Comparison of ENCODE assay signal across 8 mouse cellular contexts in genomic region chr3:87618240-87618639, GRCm38 (mm10). TPM values are rescaled to one million over a fixed set of nuclear protein-coding genes. Genes with fewer than 3 reads are reported as not detected.
DNase-seq lines count a peak whose midpoint lies in the region; ATAC-seq and TF ChIP-seq lines count a peak whose summit lies in the region.

No protein-coding gene starts in this region.

- intact Hi-C loops in heart, postnatal 25 days (cut with DNase I): no loop called here

- no peak overlapping the region for H3K27ac ChIP-seq in heart, embryonic 16.5 days (ENCODE audit: low read length)
- H3K27ac ChIP-seq in MEL (ENCODE audit: control insufficient read depth, low read depth, low read length): no peak overlapping the region
- 0 out of 2 replicates have a peak overlapping the region, but pooled peaks have one; percentile 89 for H3K27ac ChIP-seq in hindbrain, embryonic 12.5 days
- peak overlapping the region; percentile 93 for H3K27ac ChIP-seq in midbrain, embryonic 12.5 days (replicated peaks)

- H3K4me3 ChIP-seq in heart, embryonic 16.5 days (ENCODE audit: low read length): peak overlapping the region; percentile 79
- peak overlapping the region; percentile 76 to 99 for H3K4me3 ChIP-seq in MEL (ENCODE audit: control insufficient read depth in 1 of 2, insufficient read depth in 1 of 2, low read depth in 2 of 2, low read length in 2 of 2)
- H3K4me3 ChIP-seq in hindbrain, embryonic 12.5 days: peak overlapping the region; percentile 59
- H3K4me3 ChIP-seq in midbrain, embryonic 12.5 days: peak overlapping the region; percentile 78

- no peak for TF ChIP-seq RAD21 in MEL (IDR thresholded peaks at IDR 0.05; ENCODE audit: low read depth, low read length)

- H3K9me3 ChIP-seq in heart, embryonic 16.5 days (replicated peaks; ENCODE audit: control insufficient read depth, low read length): no peaks in the 10 kb centered on the region
- H3K9me3 ChIP-seq in MEL (replicated peaks; ENCODE audit: insufficient read depth, low read length): no peaks in the 10 kb centered on the region
- no peaks in the 10 kb centered on the region for H3K9me3 ChIP-seq in hindbrain, embryonic 12.5 days (replicated peaks)
- H3K9me3 ChIP-seq in midbrain, embryonic 12.5 days: no peaks in the 10 kb centered on the region

- peaks cover 2% of the 10 kb centered on the region; the same call in 1 of the 2 replicates for H3K79me2 ChIP-seq in MEL (ENCODE audit: control insufficient read depth, insufficient read depth, low read length, poor library complexity)

- no peak for TF ChIP-seq POLR2A in MEL (IDR thresholded peaks at IDR 0.05; ENCODE audit: control insufficient read depth in 1 of 2, insufficient read depth in 1 of 2, low read depth in 1 of 2, low read length in 2 of 2, poor library complexity in 1 of 2)

- no peak for TF ChIP-seq EP300 in MEL (IDR thresholded peaks at IDR 0.05; ENCODE audit: low read depth in 1 of 2, low read length in 2 of 2)

- WGBS in heart, embryonic 16.5 days: 1% methylated on average over 3 of the region's 3 CpGs
- WGBS in hindbrain, embryonic 12.5 days: 8% methylated on average over 3 of the region's 3 CpGs
- WGBS in midbrain, embryonic 12.5 days: 5% methylated on average over 3 of the region's 3 CpGs

- no peak for DNase-seq in heart, postnatal 25 days (ENCODE audit: low spot score)
- DNase-seq in MEL (ENCODE audit: low read depth, low spot score): peak; percentile 28
- DNase-seq in urinary bladder, postnatal 4 days (ENCODE audit: low spot score in 2 of 2): no peak
- no peak for DNase-seq in urinary bladder, postnatal 10 days (ENCODE audit: low spot score)
- no peak for DNase-seq in urinary bladder, adult 18-20 months (ENCODE audit: low spot score in 2 of 2)

- H3K9ac ChIP-seq in heart, embryonic 16.5 days (ENCODE audit: low read length): peak overlapping the region; percentile 89
- no peak overlapping the region for H3K9ac ChIP-seq in MEL (ENCODE audit: control insufficient read depth, low read depth, low read length, poor library complexity, severe bottlenecking)
- H3K9ac ChIP-seq in hindbrain, embryonic 12.5 days: peak overlapping the region; percentile 79
- H3K9ac ChIP-seq in midbrain, embryonic 12.5 days (replicated peaks): peak overlapping the region; percentile 88

- H3K4me2 ChIP-seq in heart, embryonic 16.5 days (ENCODE audit: low read depth, low read length): peak overlapping the region; percentile 80
- peak overlapping the region; percentile 99 for H3K4me2 ChIP-seq in hindbrain, embryonic 12.5 days (replicated peaks)
- peak overlapping the region; percentile 97 for H3K4me2 ChIP-seq in midbrain, embryonic 12.5 days (replicated peaks)

- ATAC-seq in heart, embryonic 16.5 days (replicated peaks; ENCODE audit: extremely low read depth, insufficient read depth, low FRiP score): no peak
- ATAC-seq in hindbrain, embryonic 12.5 days (ENCODE audit: low FRiP score): no peak
- no peak for ATAC-seq in midbrain, embryonic 12.5 days (ENCODE audit: low FRiP score, low read depth)

- no peak for TF ChIP-seq CTCF in MEL (IDR thresholded peaks at IDR 0.05 in 2 of 3, conservative IDR thresholded peaks at IDR 0.05 in 1 of 3; ENCODE audit: control insufficient read depth in 1 of 3, insufficient read depth in 1 of 3, low read depth in 2 of 3, low read length in 3 of 3, poor library complexity in 1 of 3, severe bottlenecking in 1 of 3)

- H3K4me1 ChIP-seq in heart, embryonic 16.5 days (ENCODE audit: control insufficient read depth, insufficient read depth, low read length): peaks cover 22% of the 10 kb centered on the region
- peaks cover 0 to 21% of the 10 kb centered on the region in 2 experiments; a peak in 3 of 4 replicates for H3K4me1 ChIP-seq in MEL (ENCODE audit: control insufficient read depth in 1 of 2, insufficient read depth in 2 of 2, low read length in 2 of 2)
- peaks cover 35% of the 10 kb centered on the region for H3K4me1 ChIP-seq in hindbrain, embryonic 12.5 days
- peaks cover 40% of the 10 kb centered on the region for H3K4me1 ChIP-seq in midbrain, embryonic 12.5 days

- H3K27me3 ChIP-seq in heart, embryonic 16.5 days (ENCODE audit: control insufficient read depth, insufficient read depth, low read length): no peaks in the 10 kb centered on the region
- H3K27me3 ChIP-seq in MEL (ENCODE audit: control insufficient read depth in 1 of 2, insufficient read depth in 2 of 2, low read length in 2 of 2): no peaks in the 10 kb centered on the region
- no peaks in the 10 kb centered on the region for H3K27me3 ChIP-seq in hindbrain, embryonic 12.5 days
- H3K27me3 ChIP-seq in midbrain, embryonic 12.5 days: no peaks in the 10 kb centered on the region

- no peaks in the 10 kb centered on the region for H3K36me3 ChIP-seq in heart, embryonic 16.5 days (ENCODE audit: control insufficient read depth, insufficient read depth)
- peaks cover 0 to 7% of the 10 kb centered on the region in 2 experiments; a peak in 2 of 4 replicates for H3K36me3 ChIP-seq in MEL (ENCODE audit: control insufficient read depth in 1 of 2, insufficient read depth in 2 of 2, low read length in 2 of 2)
- no peaks in the 10 kb centered on the region for H3K36me3 ChIP-seq in hindbrain, embryonic 12.5 days
- H3K36me3 ChIP-seq in midbrain, embryonic 12.5 days: no peaks in the 10 kb centered on the region

TF ChIP-seq in MEL, 35 proteins besides CTCF, POLR2A, EP300 and RAD21:
- 0 out of 2 replicates have a peak, but pooled peaks have one; percentile 7 for TF ChIP-seq MXI1 (IDR thresholded peaks at IDR 0.05; ENCODE audit: low read depth, low read length)
- no peak for TF ChIP-seq MEF2A (IDR thresholded peaks at IDR 0.05; ENCODE audit: extremely low read depth, insufficient replicate concordance, low read depth, low read length, poor library complexity, severe bottlenecking)
- TF ChIP-seq USF2 (IDR thresholded peaks at IDR 0.05; ENCODE audit: borderline replicate concordance in 1 of 2, insufficient read depth in 1 of 2, low read depth in 1 of 2, low read length in 2 of 2): no peak
- TF ChIP-seq MYB (IDR thresholded peaks at IDR 0.05; ENCODE audit: low read depth, low read length): no peak
- TF ChIP-seq USF1 (IDR thresholded peaks at IDR 0.05; ENCODE audit: low read depth, low read length): no peak
- TF ChIP-seq HCFC1 (IDR thresholded peaks at IDR 0.05; ENCODE audit: low read depth, low read length): no peak
- TF ChIP-seq ZKSCAN1 (IDR thresholded peaks at IDR 0.05; ENCODE audit: low read depth, low read length): no peak
- no peak for TF ChIP-seq POLR2AphosphoS5 (IDR thresholded peaks at IDR 0.05; ENCODE audit: borderline replicate concordance, low read depth, low read length)
- TF ChIP-seq MYC (IDR thresholded peaks at IDR 0.05; ENCODE audit: low read depth, low read length): no peak
- TF ChIP-seq SIN3A (IDR thresholded peaks at IDR 0.05; ENCODE audit: low read length): peak; percentile 36; the same call in 1 of the 2 replicates
- TF ChIP-seq RCOR1 (IDR thresholded peaks at IDR 0.05; ENCODE audit: low read depth, low read length): peak; percentile 97
- TF ChIP-seq MAZ (IDR thresholded peaks at IDR 0.05; ENCODE audit: low read depth, low read length): no peak; the same call in 1 of the 2 replicates
- no peak for TF ChIP-seq CHD2 (IDR thresholded peaks at IDR 0.05; ENCODE audit: low read length)
- TF ChIP-seq ZMIZ1 (IDR thresholded peaks at IDR 0.05; ENCODE audit: low read depth, low read length): no peak
- no peak for TF ChIP-seq MAX (IDR thresholded peaks at IDR 0.05; ENCODE audit: low read length)
- no peak for TF ChIP-seq ETS1 (IDR thresholded peaks at IDR 0.05; ENCODE audit: low read depth, low read length)
- no peak for TF ChIP-seq UBTF (IDR thresholded peaks at IDR 0.05; ENCODE audit: borderline replicate concordance, insufficient read depth, low read depth, low read length)
- no peak for TF ChIP-seq CHD1 (IDR thresholded peaks at IDR 0.05; ENCODE audit: low read depth, low read length)
- peak; percentile 18; the same call in 1 of the 2 replicates for TF ChIP-seq GATA1 (IDR thresholded peaks at IDR 0.05; ENCODE audit: low read depth, low read length)
- TF ChIP-seq TBP (IDR thresholded peaks at IDR 0.05; ENCODE audit: low read depth, low read length): no peak

RNA-seq across cellular contexts. Expression of gene Arhgef11, which starts 0.9 kb away (rescaled TPM):
- 7.6 and 10.0 TPM in 2 replicates for polyA plus RNA-seq in heart, embryonic 16.5 days (2015; fragmentation: Nextera tagmentation; extraction: Ambion mirVana)
- 10 to 100 TPM; 19.4 to 19.9 TPM for total RNA-seq in heart, postnatal 25 days (2021)
- 2.0 and 2.3 TPM in 2 replicates for total RNA-seq in MEL (2012; rRNA removed)
- 1 to 10 TPM in 1 of 2 experiments, not detected in 1; 4.9 TPM for polyA plus RNA-seq in MEL (2012; ENCODE audit: insufficient read depth in 1 of 2, insufficient read length in 2 of 2, low read depth in 1 of 2, low replicate concordance in 2 of 2, missing spikeins in 1 of 2)
- 28.0 and 29.2 TPM in 2 replicates for polyA plus RNA-seq in hindbrain, embryonic 12.5 days (2016; fragmentation: Nextera tagmentation; extraction: Ambion mirVana)
- 28.7 and 29.1 TPM in 2 replicates for polyA plus RNA-seq in midbrain, embryonic 12.5 days (2016; fragmentation: Nextera tagmentation; extraction: Ambion mirVana)

Comparison
In these comparisons a context has a peak if more than half of its experiments do, and no peak if none do; other contexts are left out.
1. H3K27ac ChIP-seq: peak in hindbrain, embryonic 12.5 days (single experiment) and midbrain, embryonic 12.5 days (single experiment); none in heart, embryonic 16.5 days (single experiment) and MEL (single experiment).
2. Peak in every context shown above with its lines, with median percentiles within 50 percentile points of each other: H3K4me2 ChIP-seq and H3K4me3 ChIP-seq.